ENCODE assay signal across 8 mouse cellular contexts in genomic region chr11:17159738-17160241, GRCm38 (mm10). TPM values are rescaled to one million over a fixed set of nuclear protein-coding genes. Genes with fewer than 3 reads are reported as not detected.
DNase-seq lines count a peak whose midpoint lies in the region; ATAC-seq lines count a peak whose summit lies in the region.

No protein-coding gene starts in this region.

- no peaks in the 10 kb centered on the region for H3K4me1 ChIP-seq in embryonic facial prominence, embryonic 11.5 days (ENCODE audit: control insufficient read depth, insufficient read depth, low read length)
- H3K4me1 ChIP-seq in limb, embryonic 10.5 days: peaks cover 8% of the 10 kb centered on the region
- H3K4me1 ChIP-seq in midbrain, embryonic 11.5 days (ENCODE audit: control insufficient read depth, insufficient read depth, low read length): peaks cover 5% of the 10 kb centered on the region

- peak overlapping the region; percentile 95 for H3K9ac ChIP-seq in embryonic facial prominence, embryonic 11.5 days (replicated peaks; ENCODE audit: low read length)
- H3K9ac ChIP-seq in midbrain, embryonic 11.5 days (ENCODE audit: low read length): peak overlapping the region; percentile 95

- WGBS in embryonic facial prominence, embryonic 11.5 days: under 1% methylated on average over 42 of the region's 46 CpGs
- WGBS in limb, embryonic 10.5 days: under 1% methylated on average over 46 of the region's 46 CpGs
- WGBS in midbrain, embryonic 11.5 days: under 1% methylated on average over 24 of the region's 46 CpGs

- DNase-seq in cerebellum, adult 11 months: peak; percentile 48
- DNase-seq in embryonic facial prominence, embryonic 11.5 days (ENCODE audit: low spot score): peak; percentile 29
- peak; percentile 95 for DNase-seq in heart, adult 11 months
- peak; percentile 67 for DNase-seq in kidney, adult 18-20 months
- DNase-seq in limb, embryonic 10.5 days (ENCODE audit: low spot score): peak; percentile 61
- peak; percentile 96 for DNase-seq in midbrain, embryonic 11.5 days (ENCODE audit: low spot score, missing footprints)
- DNase-seq in spleen, adult 18-20 months: peak; percentile 39 to 53

- H3K4me2 ChIP-seq in embryonic facial prominence, embryonic 11.5 days (ENCODE audit: low read depth, low read length): peak overlapping the region; percentile 48
- H3K4me2 ChIP-seq in midbrain, embryonic 11.5 days: peak overlapping the region; percentile 74

- ATAC-seq in cerebellum, adult (ENCODE audit: insufficient number of reproducible peaks, low FRiP score, low TSS enrichment): no peak
- ATAC-seq in embryonic facial prominence, embryonic 11.5 days (replicated peaks; ENCODE audit: insufficient number of reproducible peaks, low FRiP score, low TSS enrichment, low read depth): no peak; the same call in 1 of the 2 replicates
- ATAC-seq in midbrain, embryonic 11.5 days (ENCODE audit: low FRiP score): no peak

- H3K9me3 ChIP-seq in embryonic facial prominence, embryonic 11.5 days (replicated peaks; ENCODE audit: control insufficient read depth, low read length): no peaks in the 10 kb centered on the region
- H3K9me3 ChIP-seq in limb, embryonic 10.5 days (replicated peaks): no peaks in the 10 kb centered on the region
- no peaks in the 10 kb centered on the region for H3K9me3 ChIP-seq in midbrain, embryonic 11.5 days (ENCODE audit: control insufficient read depth, low read length)

- peak overlapping the region; percentile 95 for H3K27ac ChIP-seq in embryonic facial prominence, embryonic 11.5 days (replicated peaks; ENCODE audit: low read depth, low read length)
- peak overlapping the region; percentile 97 for H3K27ac ChIP-seq in limb, embryonic 10.5 days
- peak overlapping the region; percentile 92 for H3K27ac ChIP-seq in midbrain, embryonic 11.5 days (ENCODE audit: low read depth, low read length)

- H3K4me3 ChIP-seq in embryonic facial prominence, embryonic 11.5 days (ENCODE audit: low read depth, low read length): peak overlapping the region; percentile 98
- H3K4me3 ChIP-seq in limb, embryonic 10.5 days: peak overlapping the region; percentile 97
- peak overlapping the region; percentile 98 for H3K4me3 ChIP-seq in midbrain, embryonic 11.5 days (ENCODE audit: low read depth, low read length)

- H3K36me3 ChIP-seq in embryonic facial prominence, embryonic 11.5 days (replicated peaks; ENCODE audit: control insufficient read depth, insufficient read depth, low read depth, low read length): no peaks in the 10 kb centered on the region
- H3K36me3 ChIP-seq in limb, embryonic 10.5 days: no peaks in the 10 kb centered on the region
- H3K36me3 ChIP-seq in midbrain, embryonic 11.5 days (ENCODE audit: control insufficient read depth, insufficient read depth, low read length): no peaks in the 10 kb centered on the region

- H3K27me3 ChIP-seq in embryonic facial prominence, embryonic 11.5 days (ENCODE audit: control insufficient read depth, insufficient read depth, low read length): no peaks in the 10 kb centered on the region
- no peaks in the 10 kb centered on the region for H3K27me3 ChIP-seq in limb, embryonic 10.5 days (ENCODE audit: low read depth, poor library complexity, severe bottlenecking)
- H3K27me3 ChIP-seq in midbrain, embryonic 11.5 days (ENCODE audit: control insufficient read depth, insufficient read depth, low read length): no peaks in the 10 kb centered on the region

RNA-seq across cellular contexts. Expression of gene Ppp3r1, which starts 0.7 kb away (rescaled TPM):
- 93.4 and 93.5 TPM in 2 replicates for polyA plus RNA-seq in embryonic facial prominence, embryonic 11.5 days (2014; fragmentation: Nextera tagmentation; extraction: Ambion mirVana)
- polyA plus RNA-seq in limb, embryonic 10.5 days (2016; fragmentation: Nextera tagmentation; extraction: Ambion mirVana): 69.3 and 74.8 TPM in 2 replicates
- polyA plus RNA-seq in midbrain, embryonic 11.5 days (2014; fragmentation: Nextera tagmentation; extraction: Ambion mirVana): 107 and 113 TPM in 2 replicates

RNA-seq across cellular contexts. Expression of gene Wdr92, which starts 22.1 kb away (rescaled TPM):
- polyA plus RNA-seq in embryonic facial prominence, embryonic 11.5 days (2014; fragmentation: Nextera tagmentation; extraction: Ambion mirVana): 35.7 and 37.6 TPM in 2 replicates
- polyA plus RNA-seq in limb, embryonic 10.5 days (2016; fragmentation: Nextera tagmentation; extraction: Ambion mirVana): 31.7 and 32.3 TPM in 2 replicates
- polyA plus RNA-seq in midbrain, embryonic 11.5 days (2014; fragmentation: Nextera tagmentation; extraction: Ambion mirVana): 31.2 and 33.0 TPM in 2 replicates

RNA-seq across cellular contexts. Expression of gene Pno1, which starts 51.6 kb away (rescaled TPM):
- polyA plus RNA-seq in embryonic facial prominence, embryonic 11.5 days (2014; fragmentation: Nextera tagmentation; extraction: Ambion mirVana): 107 and 128 TPM in 2 replicates
- polyA plus RNA-seq in limb, embryonic 10.5 days (2016; fragmentation: Nextera tagmentation; extraction: Ambion mirVana): 117 and 135 TPM in 2 replicates
- 99.4 and 106 TPM in 2 replicates for polyA plus RNA-seq in midbrain, embryonic 11.5 days (2014; fragmentation: Nextera tagmentation; extraction: Ambion mirVana)

Comparison
In these comparisons a context has a peak if more than half of its experiments do, and no peak if none do; other contexts are left out.
1. DNase-seq: peak in every context shown above with its lines; median percentile 96 in midbrain, embryonic 11.5 days; 95 in heart, adult 11 months; 67 in kidney, adult 18-20 months; 61 in limb, embryonic 10.5 days; 48 in cerebellum, adult 11 months; 46 in spleen, adult 18-20 months; 29 in embryonic facial prominence, embryonic 11.5 days.